Mouse (Mus musculus) embryonic facial prominence, embryonic 14.5 days (tissue): Measurements from ENCODE around the gene Dmc1. TPM values are rescaled to one million over a fixed set of nuclear protein-coding genes. Genes with fewer than 3 reads are reported as not detected.

ENCODE experiments used
- ATAC-seq: fragments of 200-750 bp; cut with Nextera tagmentation; 2 replicates; pipeline ENCODE4 v1.8.0; 2017; ENCODE audit warnings: low read depth, moderate number of reproducible peaks, moderate TSS enrichment
- DNase-seq: peaks from one replicate; pipeline ENCODE4 v3.0.0-alpha.2; 2015; ENCODE audit warnings: low spot score
- H3K27ac ChIP-seq: fragments of 300-500 bp; sonication (generic); replicated peaks from 2 replicates; pipeline ENCODE4 v1.5.1; 2014; ENCODE audit warnings: low read depth, mild to moderate bottlenecking, low read length, moderate library complexity
- H3K27me3 ChIP-seq: fragments of 300-500 bp; sonication (generic); replicated peaks from 2 replicates; pipeline ENCODE4 v1.6.1; 2014; ENCODE audit warnings: low read length; ENCODE audit not compliant: control insufficient read depth, insufficient read depth
- H3K36me3 ChIP-seq: fragments of 300-500 bp; sonication (generic); 2 replicates; pipeline ENCODE4 v1.6.1; 2014; ENCODE audit warnings: low read length, mixed read lengths; ENCODE audit not compliant: control insufficient read depth, insufficient read depth
- H3K4me1 ChIP-seq: fragments of 300-500 bp; sonication (generic); 2 replicates; pipeline ENCODE4 v1.6.1; 2014; ENCODE audit warnings: antibody characterized with exemption, low read length; ENCODE audit not compliant: control insufficient read depth, insufficient read depth
- H3K4me2 ChIP-seq: fragments of 300-500 bp; sonication (generic); 2 replicates; pipeline ENCODE4 v1.6.1; 2014; ENCODE audit warnings: low read depth, mild to moderate bottlenecking, low read length, moderate library complexity, mixed read lengths
- H3K4me3 ChIP-seq: fragments of 300-500 bp; sonication (generic); 2 replicates; pipeline ENCODE4 v1.5.1; 2014; ENCODE audit warnings: low read depth, mild to moderate bottlenecking, low read length
- H3K9ac ChIP-seq: fragments of 300-500 bp; sonication (generic); 2 replicates; pipeline ENCODE4 v1.6.1; 2014; ENCODE audit warnings: low read depth, mild to moderate bottlenecking, low read length, moderate library complexity, mixed read lengths
- H3K9me3 ChIP-seq: fragments of 300-500 bp; sonication (generic); 2 replicates; pipeline ENCODE4 v1.6.1; 2016; ENCODE audit warnings: low read length; ENCODE audit not compliant: control insufficient read depth
- WGBS: fragments of 180-500 bp; shearing (Covaris S2); extraction: QIAGEN DNeasy Blood & Tissue Kit; methylation state at CpG from one replicate; pipeline ENCODE4 v1.1.7; 2014; 5-methylcytosine and 5-hydroxymethylcytosine counted together
- polyA plus RNA-seq: library from polyadenylated mRNA; unstranded; fragments of >200 nt; fragmentation: Nextera tagmentation; extraction: Ambion mirVana; gene quantifications from 2 replicates; pipeline ENCODE4 v1.2.1, GENCODE M21; 2014

The Dmc1 gene
- polyA plus RNA-seq: 1.8 and 2.6 TPM in 2 replicates

GRCm38 (mm10) chr15:79604990-79605665 is at the start of gene Dmc1:
Gene Dmc1 (minus strand): TSS chr15:79605109.
- Histone ChIP-seq H3K27me3 (no peaks in the 10 kb centered on the region; the same call in 1 of the 2 replicates), H3K27ac (no peak within 1 kb of the TSS), H3K9me3 (no peaks in the 10 kb centered on the region), H3K4me3 (peak within 1 kb of the TSS; percentile 38), H3K36me3 (no peaks in the 10 kb centered on the region), H3K4me1 (no peaks in the 10 kb centered on the region), H3K4me2 (peak within 1 kb of the TSS; percentile 53), H3K9ac (peak within 1 kb of the TSS; percentile 54)
- peak; percentile 24 for DNase-seq
- ATAC-seq: 0 out of 2 replicates have a peak, but pooled peaks have one; percentile 30
- 13% methylated on average over 32 of the region's 37 CpGs for whole genome bisulfite sequencing

DNA sequence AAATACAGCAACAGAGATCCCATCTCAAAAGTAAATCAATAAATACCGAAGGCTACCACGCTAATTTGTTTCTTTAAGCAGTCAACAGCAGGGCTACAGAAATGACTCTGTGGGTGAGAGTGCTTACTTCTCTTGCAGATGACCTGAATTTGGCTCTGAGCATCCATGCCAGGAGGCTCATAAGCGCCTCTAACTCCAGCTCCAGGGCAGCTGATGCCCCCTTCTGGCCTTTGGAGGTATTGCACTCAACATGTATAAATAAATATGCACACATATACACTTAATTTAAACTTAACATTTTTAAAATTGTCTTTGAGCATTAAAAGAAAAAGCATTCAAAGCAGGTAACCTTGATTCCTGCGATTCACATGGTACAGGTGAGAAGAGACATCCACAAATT is 46.6 kb upstream of the Dmc1 start:
- H3K27ac ChIP-seq: no peak overlapping the region
- H3K4me1 ChIP-seq: no peaks in the 10 kb centered on the region
- H3K9ac ChIP-seq: no peak overlapping the region
- DNase-seq (no peak), ATAC-seq (no peak)
- H3K9me3 ChIP-seq: no peaks in the 10 kb centered on the region
- 0 out of 2 replicates have a peak, but pooled peaks cover 9% of the 10 kb centered on the region for H3K36me3 ChIP-seq
- H3K4me2 ChIP-seq: no peak overlapping the region
- no peaks in the 10 kb centered on the region for H3K27me3 ChIP-seq
- WGBS: 82% methylated on average over 4 of the region's 4 CpGs
- no peak overlapping the region for H3K4me3 ChIP-seq

- DNase-seq (no peak), ATAC-seq (no peak)
- Histone ChIP-seq H3K4me1 (no peaks in the 10 kb centered on the region), H3K9ac (no peak overlapping the region), H3K4me3 (no peak overlapping the region), H3K36me3 (0 out of 2 replicates have a peak, but pooled peaks cover 9% of the 10 kb centered on the region), H3K27ac (no peak overlapping the region), H3K27me3 (no peaks in the 10 kb centered on the region), H3K4me2 (no peak overlapping the region), H3K9me3 (no peaks in the 10 kb centered on the region)
Observed at GRCm38 (mm10) chr15:79650569-79650968, 45.7 kb upstream of the Dmc1 start.

GRCm38 (mm10) chr15:79648130-79648529 is 43.2 kb upstream of the Dmc1 start:
- 86% methylated on average over 12 of the region's 12 CpGs for WGBS
- ATAC-seq: no peak
- no peak overlapping the region for H3K4me2 ChIP-seq

GRCm38 (mm10) chr15:79645483-79645882 is 40.6 kb upstream of the Dmc1 start:
- 88% methylated on average over 2 of the region's 2 CpGs for WGBS
- H3K9me3 ChIP-seq: no peaks in the 10 kb centered on the region
- H3K9ac ChIP-seq: no peak overlapping the region
- ATAC-seq (no peak), DNase-seq (no peak)
- no peak overlapping the region for H3K4me2 ChIP-seq
- H3K27ac ChIP-seq: no peak overlapping the region
- H3K4me3 ChIP-seq: no peak overlapping the region
- no peaks in the 10 kb centered on the region for H3K27me3 ChIP-seq
- 0 out of 2 replicates have a peak, but pooled peaks cover 9% of the 10 kb centered on the region for H3K36me3 ChIP-seq
- no peaks in the 10 kb centered on the region for H3K4me1 ChIP-seq

More at GRCm38 (mm10) chr15:79648130-79648529, 43.2 kb upstream of the Dmc1 start:
- Histone ChIP-seq H3K9me3 (no peaks in the 10 kb centered on the region), H3K27ac (no peak overlapping the region), H3K4me1 (no peaks in the 10 kb centered on the region), H3K9ac (no peak overlapping the region), H3K36me3 (0 out of 2 replicates have a peak, but pooled peaks cover 9% of the 10 kb centered on the region), H3K4me3 (no peak overlapping the region), H3K27me3 (no peaks in the 10 kb centered on the region)
- no peak for DNase-seq

DNA sequence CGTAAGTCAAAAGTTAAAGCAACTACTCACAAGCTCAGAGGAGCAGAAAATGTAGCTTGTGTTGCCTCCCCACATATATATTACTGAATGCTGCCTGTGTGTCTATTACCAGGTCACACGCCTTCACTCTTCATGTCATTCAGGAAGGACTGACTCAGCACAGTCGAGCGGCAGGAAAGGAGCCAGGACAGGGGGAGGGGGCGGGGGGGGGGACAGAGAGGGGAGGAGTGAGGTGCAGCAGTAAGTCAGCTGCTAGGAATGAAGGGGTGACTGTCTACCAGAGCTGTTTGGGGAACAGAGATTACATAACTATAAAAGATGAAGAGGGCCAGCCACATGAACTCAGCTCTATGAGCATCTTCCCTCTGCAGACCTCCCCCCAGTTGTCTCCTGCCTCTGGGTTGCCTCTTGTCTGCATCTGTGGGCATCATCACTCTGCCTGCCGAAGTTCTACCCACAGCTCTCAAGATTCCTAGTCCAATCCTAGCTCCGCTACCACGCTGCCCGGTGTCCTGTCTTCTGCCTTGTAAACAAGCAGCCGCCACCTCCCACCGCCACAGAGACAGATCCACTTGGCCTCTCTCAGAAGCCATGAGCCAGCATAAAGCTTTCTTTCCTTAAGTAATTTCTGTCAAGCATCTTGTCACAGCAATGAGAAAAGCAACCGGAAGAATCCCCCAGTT is 36.4 kb upstream of the Dmc1 start:
- H3K4me2 ChIP-seq: no peak overlapping the region
- peaks cover 16% of the 10 kb centered on the region; the same call in 1 of the 2 replicates for H3K36me3 ChIP-seq
- H3K4me1 ChIP-seq: no peaks in the 10 kb centered on the region
- no peak overlapping the region for H3K9ac ChIP-seq
- no peak overlapping the region for H3K4me3 ChIP-seq
- 73% methylated on average over 12 of the region's 12 CpGs for WGBS
- H3K27me3 ChIP-seq: no peaks in the 10 kb centered on the region
- DNase-seq (no peak), ATAC-seq (no peak)
- no peak overlapping the region for H3K27ac ChIP-seq
- no peaks in the 10 kb centered on the region for H3K9me3 ChIP-seq

DNA sequence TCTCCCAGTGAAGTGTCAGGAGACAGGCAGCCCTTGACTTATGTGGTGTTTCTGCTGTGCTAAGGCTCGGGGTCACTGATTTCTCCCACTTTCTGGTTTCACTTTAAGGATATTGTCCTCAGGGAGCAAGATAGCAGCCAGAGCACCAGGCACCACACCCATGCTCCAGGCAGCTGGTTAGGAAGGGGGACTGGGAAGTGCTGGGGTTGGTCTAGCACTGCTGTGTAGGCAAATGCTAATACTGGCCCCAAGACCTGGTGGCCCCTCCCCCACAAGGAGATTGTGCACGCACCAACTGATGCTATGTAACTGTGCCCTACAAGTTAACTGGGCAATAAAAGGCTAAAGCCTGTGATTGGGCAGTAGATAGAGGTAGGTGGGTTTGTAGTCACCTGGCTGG is 25.6 kb upstream of the Dmc1 start:
- H3K9ac ChIP-seq: no peak overlapping the region
- H3K4me1 ChIP-seq: no peaks in the 10 kb centered on the region
- ATAC-seq: no peak

GRCm38 (mm10) chr15:79619770-79620414 is 15.0 kb upstream of the Dmc1 start:
- Histone ChIP-seq H3K4me2 (no peak overlapping the region), H3K9me3 (no peaks in the 10 kb centered on the region), H3K4me1 (no peaks in the 10 kb centered on the region), H3K4me3 (no peak overlapping the region), H3K9ac (no peak overlapping the region), H3K27me3 (no peaks in the 10 kb centered on the region), H3K27ac (no peak overlapping the region), H3K36me3 (peaks cover 15% of the 10 kb centered on the region; the same call in 1 of the 2 replicates)
- WGBS: 80% methylated on average over 11 of the region's 11 CpGs
- no peak for ATAC-seq
- no peak for DNase-seq

More for the DNA sequence above, 25.6 kb upstream of the Dmc1 start:
- H3K9me3 ChIP-seq: no peaks in the 10 kb centered on the region
- no peak overlapping the region for H3K27ac ChIP-seq
- no peak overlapping the region for H3K4me3 ChIP-seq
- no peak overlapping the region for H3K4me2 ChIP-seq
- no peaks in the 10 kb centered on the region for H3K27me3 ChIP-seq
- DNase-seq: no peak
- 65% methylated on average over 2 of the region's 2 CpGs for WGBS
- H3K36me3 ChIP-seq: peaks cover 39% of the 10 kb centered on the region
